Mouse (Mus musculus): ENCODE results near the gene Lrrfip1. TPM values are rescaled to one million over a fixed set of nuclear protein-coding genes. Genes with fewer than 3 reads are reported as not detected.

Gene Lrrfip1
- polyA plus RNA-seq, 1 experiment from 2014 or later: 43.3 TPM

DNA sequence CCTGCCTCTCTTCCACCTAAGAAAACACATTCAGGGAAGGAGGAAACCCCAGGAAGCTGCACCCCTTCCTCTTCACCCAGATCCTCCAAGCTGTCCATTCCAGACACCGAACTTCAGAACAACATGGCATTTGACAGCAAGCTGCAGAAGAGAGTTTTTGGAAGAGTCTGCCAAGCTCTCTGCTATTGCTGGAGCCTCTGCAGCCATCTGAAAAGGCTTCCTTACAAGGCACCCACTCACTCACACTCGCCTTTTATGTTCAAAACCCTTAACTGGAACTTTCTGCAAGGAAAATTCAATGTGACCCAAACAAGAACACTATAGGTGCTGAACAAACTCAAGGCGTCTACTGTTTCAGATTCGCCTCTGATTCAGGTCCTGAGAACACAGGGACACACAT, 29.9 kb upstream of the Lrrfip1 start:
- ATAC-seq: no peak
- WGBS: 82% methylated on average over 4 of the region's 4 CpGs
- no peak overlapping the region for H3K9ac ChIP-seq (ENCODE audit: low read depth, low read length)
- no peaks in the 10 kb centered on the region for H3K36me3 ChIP-seq (ENCODE audit: control insufficient read depth, insufficient read depth, low read length)
- H3K27ac ChIP-seq (ENCODE audit: low read depth, low read length): no peak overlapping the region
- H3K27me3 ChIP-seq (replicated peaks; ENCODE audit: control insufficient read depth, insufficient read depth, low read length): no peaks in the 10 kb centered on the region
- no peak overlapping the region for H3K4me3 ChIP-seq (ENCODE audit: low read length)
- peaks cover 14% of the 10 kb centered on the region for H3K4me1 ChIP-seq (ENCODE audit: control insufficient read depth, insufficient read depth, low read depth, low read length)
- H3K4me2 ChIP-seq (ENCODE audit: low read length): no peak overlapping the region
- H3K9me3 ChIP-seq (ENCODE audit: control insufficient read depth, low read length): no peaks in the 10 kb centered on the region

DNA sequence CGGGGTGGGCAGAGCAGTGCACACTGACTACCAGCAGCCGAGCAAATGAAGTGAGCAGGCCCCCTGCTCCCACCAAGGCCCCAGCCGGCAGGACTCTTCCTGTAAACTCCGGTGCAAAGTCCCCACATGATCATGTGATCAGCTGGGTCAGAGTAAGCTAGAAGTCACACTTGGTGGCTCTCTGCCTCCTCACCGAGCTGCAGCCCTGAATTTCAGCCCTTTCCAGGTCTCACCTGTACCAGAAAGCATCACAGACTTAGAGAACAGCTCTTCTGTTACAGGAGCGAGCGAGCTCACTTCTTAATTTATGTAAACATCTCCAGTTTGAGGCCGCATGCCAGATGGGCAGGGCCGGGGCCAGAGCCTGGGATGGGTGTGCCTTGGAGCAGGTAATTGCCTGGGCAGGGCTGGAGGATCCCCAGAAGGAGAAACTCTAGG, 29.2 kb upstream of the Lrrfip1 start, which contains the start of gene Rab17:
Gene Rab17 (minus strand): TSS at position 315 of the 438 bp plus-strand sequence.
- Histone ChIP-seq H3K27ac (ENCODE audit: low read depth, low read length) (no peak within 1 kb of the TSS), H3K36me3 (ENCODE audit: control insufficient read depth, insufficient read depth, low read length) (no peaks in the 10 kb centered on the region), H3K4me1 (ENCODE audit: control insufficient read depth, insufficient read depth, low read depth, low read length) (peaks cover 21% of the 10 kb centered on the region), H3K4me3 (ENCODE audit: low read length) (no peak within 1 kb of the TSS), H3K9ac (ENCODE audit: low read depth, low read length) (no peak within 1 kb of the TSS), H3K27me3 (replicated peaks; ENCODE audit: control insufficient read depth, insufficient read depth, low read length) (no peaks in the 10 kb centered on the region), H3K9me3 (ENCODE audit: control insufficient read depth, low read length) (no peaks in the 10 kb centered on the region), H3K4me2 (ENCODE audit: low read length) (no peak within 1 kb of the TSS)
- WGBS: 34% methylated on average over 9 of the region's 9 CpGs
- ATAC-seq: no peak

DNA sequence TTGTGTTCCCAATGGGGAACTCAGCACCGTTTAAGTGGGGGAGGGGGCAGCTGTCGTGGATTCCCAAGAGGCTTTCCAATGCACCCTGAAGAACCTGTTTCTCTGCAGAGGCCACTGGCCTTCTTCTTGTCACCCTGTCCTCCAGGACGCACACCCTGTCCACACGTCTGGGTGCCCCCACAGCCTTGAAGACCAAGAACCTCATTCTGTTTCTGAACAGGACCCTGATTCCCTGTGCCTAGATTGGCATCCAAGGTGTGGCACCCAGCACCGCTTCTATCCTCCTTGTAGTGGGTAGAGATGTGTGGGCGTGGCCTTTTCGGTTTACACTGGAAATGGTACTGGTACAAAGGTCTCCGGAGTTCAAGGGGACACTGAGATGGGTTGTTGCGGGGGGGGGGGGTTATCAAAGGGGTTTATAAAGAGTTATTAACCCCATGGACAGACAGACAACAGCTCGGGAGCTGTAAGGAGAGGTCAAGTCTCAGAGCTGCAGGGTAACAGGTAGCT, 28.6 kb upstream of the Lrrfip1 start:
- no peak overlapping the region for H3K27ac ChIP-seq (ENCODE audit: low read depth, low read length)
- ATAC-seq: no peak
- no peak overlapping the region for H3K9ac ChIP-seq (ENCODE audit: low read depth, low read length)
- H3K27me3 ChIP-seq (replicated peaks; ENCODE audit: control insufficient read depth, insufficient read depth, low read length): no peaks in the 10 kb centered on the region
- no peaks in the 10 kb centered on the region for H3K9me3 ChIP-seq (ENCODE audit: control insufficient read depth, low read length)
- H3K4me3 ChIP-seq (ENCODE audit: low read length): no peak overlapping the region
- H3K36me3 ChIP-seq (ENCODE audit: control insufficient read depth, insufficient read depth, low read length): no peaks in the 10 kb centered on the region
- H3K4me2 ChIP-seq (ENCODE audit: low read length): no peak overlapping the region
- peaks cover 26% of the 10 kb centered on the region for H3K4me1 ChIP-seq (ENCODE audit: control insufficient read depth, insufficient read depth, low read depth, low read length)
- WGBS: 85% methylated on average over 10 of the region's 10 CpGs

GRCm38 (mm10) chr1:90972911-90973573, 25.5 kb upstream of the Lrrfip1 start:
- Histone ChIP-seq H3K4me3 (ENCODE audit: low read length) (no peak overlapping the region), H3K9ac (ENCODE audit: low read depth, low read length) (peak overlapping the region; percentile 32; the same call in 1 of the 2 replicates), H3K4me1 (ENCODE audit: control insufficient read depth, insufficient read depth, low read depth, low read length) (peaks cover 30% of the 10 kb centered on the region), H3K4me2 (ENCODE audit: low read length) (no peak overlapping the region; the same call in 1 of the 2 replicates), H3K36me3 (ENCODE audit: control insufficient read depth, insufficient read depth, low read length) (no peaks in the 10 kb centered on the region), H3K9me3 (ENCODE audit: control insufficient read depth, low read length) (no peaks in the 10 kb centered on the region), H3K27ac (ENCODE audit: low read depth, low read length) (no peak overlapping the region), H3K27me3 (replicated peaks; ENCODE audit: control insufficient read depth, insufficient read depth, low read length) (no peaks in the 10 kb centered on the region)
- ATAC-seq: peak; percentile 84
- WGBS: 15% methylated on average over 9 of the region's 9 CpGs

DNA sequence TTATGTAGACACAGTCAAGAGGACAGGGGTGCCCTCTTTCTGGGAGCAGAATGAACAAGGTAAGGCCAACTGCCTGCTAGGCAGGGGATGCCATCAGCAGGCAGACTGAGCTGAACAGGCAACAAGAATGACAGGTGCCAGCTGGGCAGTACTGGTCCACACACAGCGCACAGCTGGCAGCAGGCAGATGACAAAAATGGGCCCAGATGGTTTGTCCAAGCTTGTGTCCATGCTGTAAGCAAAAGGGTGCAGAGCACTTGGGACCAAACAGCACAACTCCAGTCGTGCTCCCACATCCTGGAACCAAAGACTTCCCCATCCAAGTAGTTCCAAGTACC, 25.0 kb upstream of the Lrrfip1 start:
- no peak overlapping the region for H3K4me2 ChIP-seq (ENCODE audit: low read length)
- H3K9me3 ChIP-seq (ENCODE audit: control insufficient read depth, low read length): no peaks in the 10 kb centered on the region
- 66% methylated on average over 2 of the region's 2 CpGs for WGBS
- H3K4me1 ChIP-seq (ENCODE audit: control insufficient read depth, insufficient read depth, low read depth, low read length): peaks cover 30% of the 10 kb centered on the region
- H3K9ac ChIP-seq (ENCODE audit: low read depth, low read length): 0 out of 2 replicates have a peak overlapping the region, but pooled peaks have one; percentile 24
- H3K27ac ChIP-seq (ENCODE audit: low read depth, low read length): no peak overlapping the region
- no peaks in the 10 kb centered on the region for H3K27me3 ChIP-seq (replicated peaks; ENCODE audit: control insufficient read depth, insufficient read depth, low read length)
- H3K36me3 ChIP-seq (ENCODE audit: control insufficient read depth, insufficient read depth, low read length): no peaks in the 10 kb centered on the region
- no peak overlapping the region for H3K4me3 ChIP-seq (ENCODE audit: low read length)
- ATAC-seq: peak; percentile 38

- no peaks in the 10 kb centered on the region for H3K36me3 ChIP-seq (ENCODE audit: control insufficient read depth, insufficient read depth, low read length)
- no peak overlapping the region; the same call in 1 of the 2 replicates for H3K4me3 ChIP-seq (ENCODE audit: low read length)
- peaks cover 30% of the 10 kb centered on the region for H3K4me1 ChIP-seq (ENCODE audit: control insufficient read depth, insufficient read depth, low read depth, low read length)
- ATAC-seq: peak; percentile 82
- WGBS: 5% methylated on average over 12 of the region's 12 CpGs
- H3K4me2 ChIP-seq (ENCODE audit: low read length): peak overlapping the region; percentile 49
- peak overlapping the region; percentile 38 for H3K9ac ChIP-seq (ENCODE audit: low read depth, low read length)
- H3K27ac ChIP-seq (ENCODE audit: low read depth, low read length): peak overlapping the region; percentile 23; the same call in 1 of the 2 replicates
- H3K27me3 ChIP-seq (replicated peaks; ENCODE audit: control insufficient read depth, insufficient read depth, low read length): no peaks in the 10 kb centered on the region
- H3K9me3 ChIP-seq (ENCODE audit: control insufficient read depth, low read length): no peaks in the 10 kb centered on the region
Measured at GRCm38 (mm10) chr1:90974906-90975649, 23.5 kb upstream of the Lrrfip1 start.

- H3K4me1 ChIP-seq (ENCODE audit: control insufficient read depth, insufficient read depth, low read depth, low read length): peaks cover 30% of the 10 kb centered on the region
- no peak for ATAC-seq
- H3K4me3 ChIP-seq (ENCODE audit: low read length): no peak overlapping the region
- no peak overlapping the region for H3K9ac ChIP-seq (ENCODE audit: low read depth, low read length)
- WGBS: 48% methylated on average over 4 of the region's 4 CpGs
- H3K9me3 ChIP-seq (ENCODE audit: control insufficient read depth, low read length): no peaks in the 10 kb centered on the region
- H3K27me3 ChIP-seq (replicated peaks; ENCODE audit: control insufficient read depth, insufficient read depth, low read length): no peaks in the 10 kb centered on the region
- H3K4me2 ChIP-seq (ENCODE audit: low read length): no peak overlapping the region
- H3K27ac ChIP-seq (ENCODE audit: low read depth, low read length): no peak overlapping the region
- no peaks in the 10 kb centered on the region for H3K36me3 ChIP-seq (ENCODE audit: control insufficient read depth, insufficient read depth, low read length)
Measured at GRCm38 (mm10) chr1:90975960-90976359, 22.6 kb upstream of the Lrrfip1 start.

- 81% methylated on average over 10 of the region's 10 CpGs for WGBS
- ATAC-seq: no peak
- H3K4me2 ChIP-seq (ENCODE audit: low read length): no peak overlapping the region
- H3K9ac ChIP-seq (ENCODE audit: low read depth, low read length): no peak overlapping the region
- no peaks in the 10 kb centered on the region for H3K27me3 ChIP-seq (replicated peaks; ENCODE audit: control insufficient read depth, insufficient read depth, low read length)
- no peak overlapping the region for H3K27ac ChIP-seq (ENCODE audit: low read depth, low read length)
- H3K4me1 ChIP-seq (ENCODE audit: control insufficient read depth, insufficient read depth, low read depth, low read length): no peaks in the 10 kb centered on the region
- no peaks in the 10 kb centered on the region for H3K9me3 ChIP-seq (ENCODE audit: control insufficient read depth, low read length)
- no peaks in the 10 kb centered on the region for H3K36me3 ChIP-seq (ENCODE audit: control insufficient read depth, insufficient read depth, low read length)
- H3K4me3 ChIP-seq (ENCODE audit: low read length): no peak overlapping the region
Measured at GRCm38 (mm10) chr1:90980638-90981330, 17.8 kb upstream of the Lrrfip1 start.

DNA sequence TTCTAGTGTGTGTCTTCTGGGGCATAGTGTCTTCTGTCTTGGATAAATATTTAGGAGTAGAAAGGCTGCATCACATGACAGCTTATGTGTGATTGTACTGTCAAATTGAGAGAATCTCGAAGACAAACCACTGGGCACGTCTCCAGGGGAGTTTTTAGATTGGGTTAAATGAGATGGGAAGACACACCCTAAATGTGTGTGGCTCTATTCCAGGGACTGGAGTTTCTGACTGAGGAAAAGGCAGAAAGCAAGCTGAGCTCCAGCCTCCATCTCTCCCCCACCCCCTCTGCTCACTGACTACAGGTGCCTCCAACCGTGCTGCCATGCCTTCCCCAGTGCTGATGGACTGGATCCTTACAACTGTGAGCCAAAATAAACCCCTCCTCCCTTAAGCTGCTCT, 17.2 kb upstream of the Lrrfip1 start:
- H3K9ac ChIP-seq (ENCODE audit: low read depth, low read length): no peak overlapping the region
- H3K4me3 ChIP-seq (ENCODE audit: low read length): no peak overlapping the region
- no peak for ATAC-seq
- H3K4me2 ChIP-seq (ENCODE audit: low read length): no peak overlapping the region
- H3K27ac ChIP-seq (ENCODE audit: low read depth, low read length): no peak overlapping the region
- no peaks in the 10 kb centered on the region for H3K36me3 ChIP-seq (ENCODE audit: control insufficient read depth, insufficient read depth, low read length)
- no peaks in the 10 kb centered on the region for H3K4me1 ChIP-seq (ENCODE audit: control insufficient read depth, insufficient read depth, low read depth, low read length)
- WGBS: 71% methylated on average over 3 of the region's 3 CpGs
- H3K27me3 ChIP-seq (replicated peaks; ENCODE audit: control insufficient read depth, insufficient read depth, low read length): no peaks in the 10 kb centered on the region
- H3K9me3 ChIP-seq (ENCODE audit: control insufficient read depth, low read length): no peaks in the 10 kb centered on the region
